Mouse (Mus musculus): ENCODE data around the gene Peli1.

Peli1 gene

GRCm38 (mm10) chr11:21089571-21089970 is 1.5 kb upstream of the Peli1 start:
- in situ Hi-C loops (cut with MboI; ENCODE audit: low pct_unique_long_range_greater_than_20kb in 1 of 2, low sequenced_read_pairs in 2 of 2, unreplicated experiment in 1 of 2), result no loop called here

GRCm38 (mm10) chr11:21091428-21092405 is 626 bp downstream of the Peli1 start:
- in situ Hi-C loops (cut with MboI; ENCODE audit: low pct_unique_long_range_greater_than_20kb in 1 of 2, low sequenced_read_pairs in 2 of 2, unreplicated experiment in 1 of 2), result no loop called here

GRCm38 (mm10) chr11:21092621-21093020 is 1.5 kb downstream of the Peli1 start:
- in situ Hi-C loops (cut with MboI; ENCODE audit: low pct_unique_long_range_greater_than_20kb in 1 of 2, low sequenced_read_pairs in 2 of 2, unreplicated experiment in 1 of 2), result no loop called here

GRCm38 (mm10) chr11:21093081-21093815 is 2.2 kb downstream of the Peli1 start:
- in situ Hi-C loops (cut with MboI; ENCODE audit: low pct_unique_long_range_greater_than_20kb in 1 of 2, low sequenced_read_pairs in 2 of 2, unreplicated experiment in 1 of 2), result no loop called here

- in situ Hi-C loops (cut with MboI; ENCODE audit: low pct_unique_long_range_greater_than_20kb in 1 of 2, low sequenced_read_pairs in 2 of 2, unreplicated experiment in 1 of 2), result no loop called here
Observed at GRCm38 (mm10) chr11:21096590-21096989, 5.5 kb downstream of the Peli1 start.

GRCm38 (mm10) chr11:21098457-21098856 is 7.4 kb downstream of the Peli1 start:
- in situ Hi-C loops (cut with MboI; ENCODE audit: low pct_unique_long_range_greater_than_20kb in 1 of 2, low sequenced_read_pairs in 2 of 2, unreplicated experiment in 1 of 2), result no loop called here

GRCm38 (mm10) chr11:21100704-21101103 is 9.6 kb downstream of the Peli1 start:
- in situ Hi-C loops (cut with MboI; ENCODE audit: low pct_unique_long_range_greater_than_20kb in 1 of 2, low sequenced_read_pairs in 2 of 2, unreplicated experiment in 1 of 2), result no loop called here

GRCm38 (mm10) chr11:21101286-21101685 is 10.2 kb downstream of the Peli1 start:
- in situ Hi-C loops (cut with MboI; ENCODE audit: low pct_unique_long_range_greater_than_20kb in 1 of 2, low sequenced_read_pairs in 2 of 2, unreplicated experiment in 1 of 2), result no loop called here

- in situ Hi-C loops (cut with MboI; ENCODE audit: low pct_unique_long_range_greater_than_20kb in 1 of 2, low sequenced_read_pairs in 2 of 2, unreplicated experiment in 1 of 2), result no loop called here
Observed at GRCm38 (mm10) chr11:21102273-21103005, 11.3 kb downstream of the Peli1 start.

GRCm38 (mm10) chr11:21103186-21103585 is 12.1 kb downstream of the Peli1 start:
- in situ Hi-C loops (cut with MboI; ENCODE audit: low pct_unique_long_range_greater_than_20kb in 1 of 2, low sequenced_read_pairs in 2 of 2, unreplicated experiment in 1 of 2), result no loop called here

GRCm38 (mm10) chr11:21105393-21105792 is 14.3 kb downstream of the Peli1 start:
- in situ Hi-C loops (cut with MboI; ENCODE audit: low pct_unique_long_range_greater_than_20kb in 1 of 2, low sequenced_read_pairs in 2 of 2, unreplicated experiment in 1 of 2), result no loop called here

GRCm38 (mm10) chr11:21107120-21107519 is 16.0 kb downstream of the Peli1 start:
- in situ Hi-C loops (cut with MboI; ENCODE audit: low pct_unique_long_range_greater_than_20kb in 1 of 2, low sequenced_read_pairs in 2 of 2, unreplicated experiment in 1 of 2), result no loop called here

GRCm38 (mm10) chr11:21109279-21109678 is 18.2 kb downstream of the Peli1 start:
- in situ Hi-C loops (cut with MboI; ENCODE audit: low pct_unique_long_range_greater_than_20kb in 1 of 2, low sequenced_read_pairs in 2 of 2, unreplicated experiment in 1 of 2), result no loop called here

GRCm38 (mm10) chr11:21114516-21114915 is 23.4 kb downstream of the Peli1 start:
- in situ Hi-C loops (cut with MboI; ENCODE audit: low pct_unique_long_range_greater_than_20kb in 1 of 2, low sequenced_read_pairs in 2 of 2, unreplicated experiment in 1 of 2), result no loop called here

- in situ Hi-C loops (cut with MboI; ENCODE audit: low pct_unique_long_range_greater_than_20kb in 1 of 2, low sequenced_read_pairs in 2 of 2, unreplicated experiment in 1 of 2), result no loop called here
Observed at GRCm38 (mm10) chr11:21115804-21116203, 24.7 kb downstream of the Peli1 start.

GRCm38 (mm10) chr11:21116623-21117295 is 25.7 kb downstream of the Peli1 start:
- in situ Hi-C loops (cut with MboI; ENCODE audit: low pct_unique_long_range_greater_than_20kb in 1 of 2, low sequenced_read_pairs in 2 of 2, unreplicated experiment in 1 of 2), result no loop called here

GRCm38 (mm10) chr11:21121737-21122136 is 30.6 kb downstream of the Peli1 start:
- in situ Hi-C loops (cut with MboI; ENCODE audit: low pct_unique_long_range_greater_than_20kb in 1 of 2, low sequenced_read_pairs in 2 of 2, unreplicated experiment in 1 of 2), result no loop called here

- in situ Hi-C loops (cut with MboI; ENCODE audit: low pct_unique_long_range_greater_than_20kb in 1 of 2, low sequenced_read_pairs in 2 of 2, unreplicated experiment in 1 of 2), result no loop called here
Observed at GRCm38 (mm10) chr11:21122399-21122798, 31.3 kb downstream of the Peli1 start.

All from mouse embryonic stem cell (cell line).